Mouse (Mus musculus) cerebellum, adult 2 months (tissue): ENCODE measurements at regions not wholly inside any gene's neighbourhood (a gene's known extent, or its start where the extent isn't known, plus 50 kb on each side); places are given as distances from the start of the nearest gene placed in this dataset.

Experiments used
- CTCF ChIP-seq: fragments of 200-500 bp; IDR thresholded peaks from 2 replicates; pipeline ENCODE4 v1.5.1; 2011; ENCODE audit warnings: low read depth, mild to moderate bottlenecking, control low read depth, low read length, moderate library complexity, borderline replicate concordance; ENCODE audit not compliant: insufficient read depth
- POLR2A ChIP-seq: fragments of 200-500 bp; IDR thresholded peaks from 2 replicates; pipeline ENCODE4 v1.6.1; 2011; ENCODE audit warnings: low read length, control low read depth, borderline replicate concordance; ENCODE audit not compliant: insufficient read depth

DNA sequence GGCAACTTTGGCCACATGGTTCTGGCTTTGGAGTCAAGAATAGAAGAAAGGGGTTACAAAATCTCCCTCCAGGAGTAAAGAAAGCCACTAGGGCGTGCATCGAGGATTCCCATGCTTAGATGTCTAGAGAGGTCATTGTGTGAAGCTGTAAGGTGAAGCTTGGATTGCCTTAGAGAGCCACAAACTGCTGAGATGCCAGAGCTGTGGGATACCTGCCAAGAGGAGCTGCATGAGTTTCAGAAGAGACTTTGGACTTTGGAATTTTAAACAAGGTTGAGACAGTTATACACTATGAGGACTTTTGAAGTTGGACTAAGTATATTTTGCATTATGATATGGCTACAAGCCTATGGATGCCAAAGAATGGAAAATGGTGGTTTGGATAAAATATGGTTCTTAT, 325.4 kb upstream of the Rag2 start:
- TF ChIP-seq CTCF (no peak), POLR2A (no peak)
